Mouse (Mus musculus): Measurements from ENCODE around the gene Acsl4. TPM values are rescaled to one million over a fixed set of nuclear protein-coding genes. Genes with fewer than 3 reads are reported as not detected.
A peak's percentile ranks its signal among the peaks of the same experiment; 100 is the strongest.

Gene Acsl4
- polyA plus RNA-seq, 1 experiment: 4.8 TPM

- 0 out of 2 replicates have a peak, but pooled peaks cover 6% of the 10 kb centered on the region for H3K36me3 ChIP-seq (ENCODE audit: control insufficient read depth, insufficient read depth, low read length)
- WGBS: 77% methylated on average over 2 of the region's 2 CpGs
- DNase-seq: no peak
- no peaks in the 10 kb centered on the region for H3K27me3 ChIP-seq (ENCODE audit: control insufficient read depth, insufficient read depth, low read length)
- no peak overlapping the region for H3K4me3 ChIP-seq (ENCODE audit: control insufficient read depth, insufficient read depth, low read length)
- no peaks in the 10 kb centered on the region for H3K4me1 ChIP-seq (replicated peaks; ENCODE audit: control insufficient read depth, insufficient read depth, low read length)
- no peak overlapping the region for H3K27ac ChIP-seq (ENCODE audit: control insufficient read depth, insufficient read depth, low read length)
- TF ChIP-seq POLR2A (IDR thresholded peaks at IDR 0.05; ENCODE audit: control insufficient read depth, extremely low read depth, insufficient read depth, low read length, poor library complexity): no peak
- no peak for TF ChIP-seq CTCF (IDR thresholded peaks at IDR 0.05; ENCODE audit: borderline replicate concordance, control insufficient read depth, extremely low read depth, insufficient read depth, low read length, poor library complexity)
These were observed 64.6 kb downstream of the Acsl4 start for GRCm38 (mm10) chrX:142325760-142326159.

- no peak overlapping the region for H3K27ac ChIP-seq (ENCODE audit: control insufficient read depth, insufficient read depth, low read length)
- WGBS: 97% methylated on average over 9 of the region's 9 CpGs
- DNase-seq: no peak
- TF ChIP-seq POLR2A (IDR thresholded peaks at IDR 0.05; ENCODE audit: control insufficient read depth, extremely low read depth, insufficient read depth, low read length, poor library complexity): no peak
- no peak for TF ChIP-seq CTCF (IDR thresholded peaks at IDR 0.05; ENCODE audit: borderline replicate concordance, control insufficient read depth, extremely low read depth, insufficient read depth, low read length, poor library complexity)
- no peaks in the 10 kb centered on the region for H3K4me1 ChIP-seq (replicated peaks; ENCODE audit: control insufficient read depth, insufficient read depth, low read length)
- no peak overlapping the region for H3K4me3 ChIP-seq (ENCODE audit: control insufficient read depth, insufficient read depth, low read length)
- H3K36me3 ChIP-seq (ENCODE audit: control insufficient read depth, insufficient read depth, low read length): no peaks in the 10 kb centered on the region
- no peaks in the 10 kb centered on the region for H3K27me3 ChIP-seq (ENCODE audit: control insufficient read depth, insufficient read depth, low read length)
These were observed 74.2 kb downstream of the Acsl4 start for GRCm38 (mm10) chrX:142316106-142316505.

- no peaks in the 10 kb centered on the region for H3K36me3 ChIP-seq (ENCODE audit: control insufficient read depth, insufficient read depth, low read length)
- TF ChIP-seq POLR2A (IDR thresholded peaks at IDR 0.05; ENCODE audit: control insufficient read depth, extremely low read depth, insufficient read depth, low read length, poor library complexity) (no peak), CTCF (IDR thresholded peaks at IDR 0.05; ENCODE audit: borderline replicate concordance, control insufficient read depth, extremely low read depth, insufficient read depth, low read length, poor library complexity) (no peak)
- H3K27me3 ChIP-seq (ENCODE audit: control insufficient read depth, insufficient read depth, low read length): no peaks in the 10 kb centered on the region
- no peak overlapping the region for H3K4me3 ChIP-seq (ENCODE audit: control insufficient read depth, insufficient read depth, low read length)
- 38% methylated on average over 8 of the region's 8 CpGs for WGBS
- H3K27ac ChIP-seq (ENCODE audit: control insufficient read depth, insufficient read depth, low read length): no peak overlapping the region
- no peaks in the 10 kb centered on the region for H3K4me1 ChIP-seq (replicated peaks; ENCODE audit: control insufficient read depth, insufficient read depth, low read length)
- DNase-seq: no peak
These were observed 75.1 kb downstream of the Acsl4 start for GRCm38 (mm10) chrX:142315270-142315669.

- no peaks in the 10 kb centered on the region for H3K36me3 ChIP-seq (ENCODE audit: control insufficient read depth, insufficient read depth, low read length)
- no peak overlapping the region for H3K27ac ChIP-seq (ENCODE audit: control insufficient read depth, insufficient read depth, low read length)
- WGBS: 55% methylated on average over 11 of the region's 11 CpGs
- TF ChIP-seq POLR2A (IDR thresholded peaks at IDR 0.05; ENCODE audit: control insufficient read depth, extremely low read depth, insufficient read depth, low read length, poor library complexity) (no peak), CTCF (IDR thresholded peaks at IDR 0.05; ENCODE audit: borderline replicate concordance, control insufficient read depth, extremely low read depth, insufficient read depth, low read length, poor library complexity) (no peak)
- H3K4me3 ChIP-seq (ENCODE audit: control insufficient read depth, insufficient read depth, low read length): no peak overlapping the region
- H3K27me3 ChIP-seq (ENCODE audit: control insufficient read depth, insufficient read depth, low read length): no peaks in the 10 kb centered on the region
- H3K4me1 ChIP-seq (replicated peaks; ENCODE audit: control insufficient read depth, insufficient read depth, low read length): no peaks in the 10 kb centered on the region
- peak; percentile 36 for DNase-seq
These were observed 75.9 kb downstream of the Acsl4 start for GRCm38 (mm10) chrX:142314307-142315024.

- WGBS: 90% methylated on average over 5 of the region's 5 CpGs
- no peak overlapping the region for H3K4me3 ChIP-seq (ENCODE audit: control insufficient read depth, insufficient read depth, low read length)
- 0 out of 2 replicates have a peak, but pooled peaks cover 2% of the 10 kb centered on the region for H3K27me3 ChIP-seq (ENCODE audit: control insufficient read depth, insufficient read depth, low read length)
- no peak for DNase-seq
- no peak for TF ChIP-seq CTCF (IDR thresholded peaks at IDR 0.05; ENCODE audit: borderline replicate concordance, control insufficient read depth, extremely low read depth, insufficient read depth, low read length, poor library complexity)
- no peak for TF ChIP-seq POLR2A (IDR thresholded peaks at IDR 0.05; ENCODE audit: control insufficient read depth, extremely low read depth, insufficient read depth, low read length, poor library complexity)
- no peaks in the 10 kb centered on the region for H3K36me3 ChIP-seq (ENCODE audit: control insufficient read depth, insufficient read depth, low read length)
- H3K27ac ChIP-seq (ENCODE audit: control insufficient read depth, insufficient read depth, low read length): no peak overlapping the region
- H3K4me1 ChIP-seq (replicated peaks; ENCODE audit: control insufficient read depth, insufficient read depth, low read length): no peaks in the 10 kb centered on the region
These were observed 79.9 kb downstream of the Acsl4 start for GRCm38 (mm10) chrX:142310431-142310830.

- 0 out of 2 replicates have a peak, but pooled peaks cover 2% of the 10 kb centered on the region for H3K27me3 ChIP-seq (ENCODE audit: control insufficient read depth, insufficient read depth, low read length)
- H3K4me1 ChIP-seq (replicated peaks; ENCODE audit: control insufficient read depth, insufficient read depth, low read length): no peaks in the 10 kb centered on the region
- H3K4me3 ChIP-seq (ENCODE audit: control insufficient read depth, insufficient read depth, low read length): no peak within 1 kb of the TSS
- H3K27ac ChIP-seq (ENCODE audit: control insufficient read depth, insufficient read depth, low read length): no peak within 1 kb of the TSS
- DNase-seq: no peak
- WGBS: 20% methylated on average over 27 of the region's 33 CpGs
- no peak for TF ChIP-seq CTCF (IDR thresholded peaks at IDR 0.05; ENCODE audit: borderline replicate concordance, control insufficient read depth, extremely low read depth, insufficient read depth, low read length, poor library complexity)
- no peak for TF ChIP-seq POLR2A (IDR thresholded peaks at IDR 0.05; ENCODE audit: control insufficient read depth, extremely low read depth, insufficient read depth, low read length, poor library complexity)
- no peaks in the 10 kb centered on the region for H3K36me3 ChIP-seq (ENCODE audit: control insufficient read depth, insufficient read depth, low read length)
These were observed 84.3 kb downstream of the Acsl4 start, which contains the start of gene Kcne1l for GRCm38 (mm10) chrX:142305869-142306581. Gene Kcne1l, minus strand, starts transcription at chrX:142306294.

All from thymus, adult 2 months (tissue).